Mouse (Mus musculus): Measurements from ENCODE around the gene Atxn7.

The Atxn7 gene

GRCm38 (mm10) chr14:14120230-14121096 lies 159.2 kb downstream of the Atxn7 start, which contains the start of gene Psmd6:
TSS of gene Psmd6 (minus strand) at chr14:14120984.
- peak; percentile 79 to 87 for DNase-seq (ENCODE audit: low spot score in 2 of 2)
